Mouse (Mus musculus): ENCODE results near the gene Hsph1. TPM values are rescaled to one million over a fixed set of nuclear protein-coding genes. Genes with fewer than 3 reads are reported as not detected.

The Hsph1 gene
- polyA plus RNA-seq, 1 experiment from 2014 or later: 200 TPM

- in situ Hi-C loops (cut with MboI; ENCODE audit: low pct_unique_long_range_greater_than_20kb): no loop called here
- DNase-seq (ENCODE audit: low read depth, low spot score): no peak
- no peaks in the 10 kb centered on the region for H3K27me3 ChIP-seq
- CTCF ChIA-PET: no interaction called here
- no peak for TF ChIP-seq CTCF (IDR thresholded peaks at IDR 0.05)
- ATAC-seq: no peak
- POLR2A ChIA-PET: interaction anchor here (0.6 kb wide), 1 partner anchor 22 kb away, joined by 3 read pairs; no protein-coding TSS in a partner anchor
Measured at GRCm38 (mm10) chr5:149594215-149594614, 42.0 kb downstream of the Hsph1 start.

DNA sequence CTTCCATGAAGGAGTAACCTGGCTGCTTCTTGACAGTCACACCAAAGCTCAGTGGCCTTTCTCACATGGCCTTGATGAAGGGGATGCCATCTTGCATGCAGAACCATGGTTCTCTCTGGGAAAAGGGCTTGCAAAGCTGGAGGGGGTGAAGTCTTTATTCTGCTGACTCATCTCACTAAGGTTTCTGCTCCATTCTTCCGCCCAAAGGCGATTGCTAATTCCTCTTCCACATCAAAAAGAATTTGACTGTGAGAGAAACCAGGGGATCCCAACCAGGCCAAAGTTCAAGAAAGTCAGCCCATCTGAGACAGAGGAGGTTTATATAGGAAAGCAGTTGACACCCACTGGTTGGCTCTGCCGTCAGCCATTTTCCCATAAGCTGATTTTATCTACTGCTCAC, 46.2 kb downstream of the Hsph1 start:
- in situ Hi-C loops (cut with MboI; ENCODE audit: low pct_unique_long_range_greater_than_20kb): no loop called here
- ATAC-seq (no peak), DNase-seq (ENCODE audit: low read depth, low spot score) (no peak)
- CTCF ChIA-PET: no interaction called here
- no peaks in the 10 kb centered on the region for H3K27me3 ChIP-seq
- POLR2A ChIA-PET: interaction anchor here (0.6 to 1.5 kb wide), 2 partner anchors 26 to 594 kb away, joined by 3 read pairs; no protein-coding TSS in a partner anchor
- TF ChIP-seq CTCF (IDR thresholded peaks at IDR 0.05): no peak

GRCm38 (mm10) chr5:149588814-149589534, 47.2 kb downstream of the Hsph1 start:
- ChIA-PET POLR2A (interaction anchor here (1.5 kb wide), 1 partner anchor 27 kb away, joined by 3 read pairs; no protein-coding TSS in a partner anchor), CTCF (interaction anchor here (0.8 to 1.0 kb wide), 4 partner anchors 25 to 262 kb away, joined by 3 to 4 read pairs (median 4); no protein-coding TSS in a partner anchor)
- no peak for ATAC-seq
- in situ Hi-C loops (cut with MboI; ENCODE audit: low pct_unique_long_range_greater_than_20kb): no loop called here
- no peak for DNase-seq (ENCODE audit: low read depth, low spot score)
- TF ChIP-seq CTCF (IDR thresholded peaks at IDR 0.05): no peak
- H3K27me3 ChIP-seq: no peaks in the 10 kb centered on the region

GRCm38 (mm10) chr5:149587327-149587895, 48.8 kb downstream of the Hsph1 start:
- DNase-seq (ENCODE audit: low read depth, low spot score) (no peak), ATAC-seq (no peak)
- TF ChIP-seq CTCF (IDR thresholded peaks at IDR 0.05): no peak
- ChIA-PET CTCF (interaction anchor here (1.0 kb wide), 1 partner anchor 63 kb away, joined by 3 read pairs; no protein-coding TSS in a partner anchor), POLR2A (no interaction called here)
- H3K27me3 ChIP-seq: no peaks in the 10 kb centered on the region
- in situ Hi-C loops (cut with MboI; ENCODE audit: low pct_unique_long_range_greater_than_20kb): no loop called here

DNA sequence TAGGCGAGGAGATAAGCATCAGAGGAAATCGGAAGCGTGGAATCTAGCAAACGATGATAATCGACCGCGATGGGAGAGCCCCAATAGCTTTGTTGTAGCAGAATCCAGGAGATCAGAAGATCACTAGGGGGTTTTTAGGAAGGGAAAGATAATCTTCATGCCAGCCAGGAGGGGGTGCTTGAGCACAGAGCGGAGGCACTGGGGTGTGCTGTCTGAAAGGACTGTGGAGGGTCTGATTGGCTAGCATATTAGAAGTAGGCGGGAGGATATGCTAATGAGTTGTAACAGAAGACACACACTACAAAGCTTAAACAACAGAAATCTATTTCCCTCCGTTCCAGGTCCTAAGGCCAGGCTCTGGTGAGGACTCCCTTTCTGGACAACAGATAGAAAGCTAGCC, 50.3 kb downstream of the Hsph1 start:
- peak; percentile 38 for TF ChIP-seq CTCF (IDR thresholded peaks at IDR 0.05)
- CTCF ChIA-PET: no interaction called here
- POLR2A ChIA-PET: no interaction called here
- DNase-seq (ENCODE audit: low read depth, low spot score) (no peak), ATAC-seq (no peak)
- no peaks in the 10 kb centered on the region for H3K27me3 ChIP-seq
- in situ Hi-C loops (cut with MboI; ENCODE audit: low pct_unique_long_range_greater_than_20kb): no loop called here

- ChIA-PET CTCF (interaction anchor here (1.2 kb wide), 1 partner anchor 38 kb away, joined by 3 read pairs; no protein-coding TSS in a partner anchor), POLR2A (no interaction called here)
- no peak for DNase-seq (ENCODE audit: low read depth, low spot score)
- no peaks in the 10 kb centered on the region for H3K27me3 ChIP-seq
- TF ChIP-seq CTCF (IDR thresholded peaks at IDR 0.05): no peak
- ATAC-seq: no peak
- in situ Hi-C loops (cut with MboI; ENCODE audit: low pct_unique_long_range_greater_than_20kb): no loop called here
Measured at GRCm38 (mm10) chr5:149585231-149585630, 50.9 kb downstream of the Hsph1 start.

- CTCF ChIA-PET: interaction anchor here (1.2 kb wide), 1 partner anchor 39 kb away, joined by 3 read pairs; no protein-coding TSS in a partner anchor
- ATAC-seq: no peak
- no peaks in the 10 kb centered on the region for H3K27me3 ChIP-seq
- TF ChIP-seq CTCF (IDR thresholded peaks at IDR 0.05): no peak
- POLR2A ChIA-PET: interaction anchor here (0.6 kb wide), 1 partner anchor 52 kb away, joined by 3 read pairs; no protein-coding TSS in a partner anchor
- DNase-seq (ENCODE audit: low read depth, low spot score): no peak
- in situ Hi-C loops (cut with MboI; ENCODE audit: low pct_unique_long_range_greater_than_20kb): no loop called here
Measured at GRCm38 (mm10) chr5:149584154-149584655, 52.0 kb downstream of the Hsph1 start.

GRCm38 (mm10) chr5:149583507-149583906, 52.7 kb downstream of the Hsph1 start:
- ChIA-PET CTCF (no interaction called here), POLR2A (no interaction called here)
- H3K27me3 ChIP-seq: no peaks in the 10 kb centered on the region
- ATAC-seq: no peak
- DNase-seq (ENCODE audit: low read depth, low spot score): no peak
- in situ Hi-C loops (cut with MboI; ENCODE audit: low pct_unique_long_range_greater_than_20kb): no loop called here
- TF ChIP-seq CTCF (IDR thresholded peaks at IDR 0.05): no peak

DNA sequence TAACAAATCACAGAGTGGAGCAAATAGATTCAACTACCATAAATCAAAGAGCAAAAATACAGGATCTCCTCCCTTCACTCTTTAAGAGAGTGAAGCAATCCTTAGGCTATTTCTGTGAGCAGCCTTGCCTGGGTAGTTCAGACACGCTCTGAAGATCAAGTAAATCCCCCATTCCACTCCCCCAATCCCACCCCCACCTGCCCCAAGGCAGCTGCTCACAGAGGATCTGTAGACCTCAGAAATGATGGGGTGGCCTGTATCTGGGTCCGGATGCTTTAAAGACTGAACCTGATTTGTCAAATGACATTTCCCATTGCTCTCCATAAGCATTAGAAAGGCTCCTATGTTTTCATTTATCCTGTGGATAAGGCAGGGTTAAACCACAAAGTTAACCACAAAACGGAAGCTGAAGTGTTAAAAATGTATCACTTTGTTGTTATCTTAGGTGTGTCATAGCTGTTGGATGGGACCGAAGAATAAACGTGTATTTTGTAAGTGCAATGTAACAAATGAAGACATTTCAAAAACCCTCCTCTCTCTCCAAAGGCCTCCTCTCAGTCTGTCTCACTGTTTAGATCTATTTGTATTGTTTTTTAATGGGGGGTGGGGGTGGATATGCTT, 53.4 kb downstream of the Hsph1 start:
- no peak for TF ChIP-seq CTCF (IDR thresholded peaks at IDR 0.05)
- CTCF ChIA-PET: interaction anchor here (1.3 kb wide), 1 partner anchor 25 kb away, joined by 3 read pairs; no protein-coding TSS in a partner anchor
- ATAC-seq (no peak), DNase-seq (ENCODE audit: low read depth, low spot score) (no peak)
- in situ Hi-C loops (cut with MboI; ENCODE audit: low pct_unique_long_range_greater_than_20kb): no loop called here
- POLR2A ChIA-PET: no interaction called here
- H3K27me3 ChIP-seq: no peaks in the 10 kb centered on the region

- TF ChIP-seq CTCF (IDR thresholded peaks at IDR 0.05): no peak
- no peaks in the 10 kb centered on the region for H3K27me3 ChIP-seq
- DNase-seq (ENCODE audit: low read depth, low spot score) (no peak), ATAC-seq (no peak)
- ChIA-PET POLR2A (no interaction called here), CTCF (no interaction called here)
- in situ Hi-C loops (cut with MboI; ENCODE audit: low pct_unique_long_range_greater_than_20kb): no loop called here
Measured at GRCm38 (mm10) chr5:149577449-149577848, 58.7 kb downstream of the Hsph1 start.

- no peak for ATAC-seq
- POLR2A ChIA-PET: no interaction called here
- no peaks in the 10 kb centered on the region for H3K27me3 ChIP-seq
- DNase-seq (ENCODE audit: low read depth, low spot score): no peak
- CTCF ChIA-PET: no interaction called here
- in situ Hi-C loops (cut with MboI; ENCODE audit: low pct_unique_long_range_greater_than_20kb): no loop called here
- no peak for TF ChIP-seq CTCF (IDR thresholded peaks at IDR 0.05)
Measured at GRCm38 (mm10) chr5:149576977-149577376, 59.2 kb downstream of the Hsph1 start.

Data from Patski (cell line).